Mouse (Mus musculus): Measurements from ENCODE around the gene Arhgap24.
"Not testable (repeated sequence)": the region's sequence is repeated elsewhere in the genome, so short reads cannot be mapped to it uniquely, and the experiment has no call there.

Arhgap24 gene

DNA sequence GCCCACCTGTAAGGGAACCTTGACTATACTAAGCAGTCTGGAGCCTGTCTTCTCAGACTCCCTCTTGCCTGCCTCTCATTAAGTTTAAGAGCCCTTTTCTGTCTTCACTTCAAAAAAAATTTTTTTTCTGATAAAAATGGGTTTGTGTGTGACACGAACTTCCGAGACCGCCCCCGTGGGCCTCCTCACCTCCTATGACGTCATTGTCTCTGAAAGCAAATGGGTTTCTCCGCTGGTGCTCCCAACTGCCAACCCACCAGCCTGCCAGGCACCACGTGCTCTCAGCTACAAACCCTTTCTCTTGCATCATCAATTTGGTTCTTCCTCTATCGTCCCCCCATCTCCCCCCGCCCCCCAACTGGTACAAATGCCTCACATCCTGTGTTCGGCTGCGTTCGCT is 422.9 kb downstream of the Arhgap24 start:
- DNase-seq, result no peak

DNA sequence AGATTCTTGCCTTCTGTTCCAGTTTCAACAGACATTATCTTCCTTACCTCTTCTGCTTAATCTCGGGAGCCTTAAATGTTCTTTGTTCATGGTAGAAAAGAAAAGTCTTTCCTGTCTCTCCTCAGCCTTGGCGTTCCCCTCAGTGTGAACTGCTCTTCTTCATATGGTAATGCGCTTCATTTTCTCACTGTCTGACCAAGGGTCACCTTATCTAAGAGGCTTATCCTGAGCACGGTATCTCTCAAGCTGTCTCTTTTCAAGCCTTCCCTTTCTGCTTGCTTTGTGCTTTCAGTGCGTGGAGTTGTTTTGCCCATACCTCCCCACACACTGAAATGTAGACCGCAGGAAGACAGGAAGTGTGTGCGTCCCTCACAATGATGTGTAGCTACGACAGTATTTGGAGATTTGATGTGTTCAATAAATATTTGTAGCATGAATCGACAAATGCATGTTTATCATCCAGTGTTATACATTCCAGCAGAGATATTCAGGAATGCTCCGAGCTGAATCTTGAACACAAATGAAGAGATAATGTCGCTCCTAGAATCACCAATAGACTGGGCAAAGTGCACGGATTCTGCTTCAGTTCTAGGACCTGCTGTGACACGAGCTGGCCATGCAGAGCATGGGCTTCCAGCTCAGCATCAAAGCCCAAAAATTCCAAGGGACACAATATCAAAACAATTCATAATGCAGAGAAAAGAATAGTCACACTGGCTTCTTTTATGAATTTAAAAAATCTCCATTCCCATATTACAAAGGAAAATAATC is 424.4 kb downstream of the Arhgap24 start:
- no peak for DNase-seq

- no peak for DNase-seq
Observed at GRCm38 (mm10) chr5:102920199-102920598, 439.0 kb downstream of the Arhgap24 start.

GRCm38 (mm10) chr5:102926786-102927185 is 445.6 kb downstream of the Arhgap24 start:
- DNase-seq, result no peak

DNA sequence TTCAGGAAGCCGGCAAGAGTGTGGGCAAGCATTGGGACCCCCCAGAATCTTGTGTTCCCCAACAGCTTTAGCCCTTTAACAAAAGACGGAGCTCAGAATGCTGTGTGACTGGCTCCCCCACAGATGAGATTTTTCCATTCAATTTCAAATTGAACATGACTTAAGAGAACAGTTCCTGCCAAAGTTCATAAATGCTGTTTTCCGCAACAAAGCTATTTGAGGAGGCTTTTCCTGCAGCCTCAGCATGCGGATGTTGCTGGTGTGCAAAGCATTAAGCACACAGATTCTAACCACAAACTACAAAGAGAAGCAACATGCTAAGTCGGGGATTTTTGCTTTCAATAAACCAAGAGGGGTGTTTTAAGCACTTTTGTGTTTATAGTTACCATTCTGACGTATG is 449.0 kb downstream of the Arhgap24 start:
- no peak for DNase-seq

- DNase-seq, result not testable (repeated sequence)
Observed at GRCm38 (mm10) chr5:102943864-102944630, 462.9 kb downstream of the Arhgap24 start.

DNA sequence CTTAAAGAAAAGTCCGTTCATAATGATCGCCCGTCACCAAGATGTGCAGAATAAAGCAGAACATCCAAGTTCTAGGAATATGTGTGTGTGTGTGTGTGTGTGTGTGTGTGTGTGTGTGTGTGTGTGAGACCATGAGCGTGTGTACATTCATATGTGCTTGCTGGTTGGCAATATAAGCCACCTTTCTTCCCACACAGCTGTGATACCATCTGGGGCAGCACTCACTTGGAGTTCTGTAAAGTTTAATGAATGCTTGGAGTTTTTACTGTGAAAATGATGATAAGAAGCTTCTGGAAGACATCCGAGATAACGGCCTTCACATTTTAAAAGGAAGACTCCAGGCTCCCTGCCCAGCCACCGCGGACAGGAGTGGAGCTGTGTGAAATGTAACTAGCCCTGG is 465.4 kb downstream of the Arhgap24 start:
- no peak for DNase-seq

DNA sequence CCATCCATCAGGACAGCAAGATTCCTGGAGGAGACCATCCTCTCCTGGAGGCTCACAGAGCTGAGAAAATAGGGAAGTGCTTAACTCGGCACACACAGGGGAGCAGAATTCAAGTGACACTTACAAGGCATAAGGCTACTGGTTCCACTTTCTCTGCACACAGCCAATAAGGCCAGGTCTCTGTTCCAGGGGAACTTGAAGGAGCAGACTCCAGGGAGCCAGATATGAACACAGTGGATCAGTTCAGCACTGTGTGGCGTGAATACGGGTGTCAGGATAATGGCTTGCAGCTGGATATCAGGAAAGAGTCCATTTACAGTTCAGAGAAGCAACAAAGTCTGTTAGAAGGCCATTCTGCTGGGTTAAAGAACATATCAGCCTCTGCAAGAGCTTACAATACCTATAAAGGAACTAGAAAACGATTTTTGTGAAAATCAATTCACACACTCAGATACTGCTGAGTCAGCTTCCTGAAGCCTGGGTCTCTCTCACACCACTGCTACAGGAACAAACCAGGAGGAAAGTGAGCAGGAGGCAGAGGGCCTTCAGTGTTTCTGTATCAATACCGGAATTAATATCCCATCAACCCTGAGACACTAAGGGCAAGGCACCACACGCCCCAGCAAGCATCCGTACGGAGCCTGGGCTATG is 466.0 kb downstream of the Arhgap24 start:
- no peak for DNase-seq
